Mouse (Mus musculus): ENCODE data around the gene Gna14. TPM values are rescaled to one million over a fixed set of nuclear protein-coding genes. Genes with fewer than 3 reads are reported as not detected.

The Gna14 gene
- polyA plus RNA-seq, 1 experiment from 2014 or later: 0.66 TPM

- Histone ChIP-seq H3K27me3 (ENCODE audit: control insufficient read depth, insufficient read depth, low read length) (peaks cover 9% of the 10 kb centered on the region), H3K9ac (replicated peaks; ENCODE audit: low read depth, low read length) (no peak overlapping the region), H3K4me2 (ENCODE audit: low read depth, low read length) (no peak overlapping the region), H3K27ac (ENCODE audit: low read depth, low read length) (no peak overlapping the region), H3K9me3 (ENCODE audit: control insufficient read depth, low read length) (peaks cover 3% of the 10 kb centered on the region; the same call in 1 of the 2 replicates), H3K36me3 (ENCODE audit: control insufficient read depth, insufficient read depth, low read length) (no peaks in the 10 kb centered on the region), H3K4me1 (ENCODE audit: control insufficient read depth, insufficient read depth, low read length) (peaks cover 8% of the 10 kb centered on the region; the same call in 1 of the 2 replicates), H3K4me3 (ENCODE audit: low read depth, low read length) (no peak overlapping the region)
- 69% methylated on average over 8 of the region's 8 CpGs for WGBS
- no peak for ATAC-seq (ENCODE audit: low read depth)
These were observed 4.2 kb upstream of the Gna14 start for GRCm38 (mm10) chr19:16431368-16431767.

- no peak overlapping the region for H3K9ac ChIP-seq (replicated peaks; ENCODE audit: low read depth, low read length)
- no peak overlapping the region for H3K4me3 ChIP-seq (ENCODE audit: low read depth, low read length)
- no peaks in the 10 kb centered on the region for H3K36me3 ChIP-seq (ENCODE audit: control insufficient read depth, insufficient read depth, low read length)
- ATAC-seq (ENCODE audit: low read depth): no peak
- no peaks in the 10 kb centered on the region for H3K9me3 ChIP-seq (ENCODE audit: control insufficient read depth, low read length)
- H3K4me1 ChIP-seq (ENCODE audit: control insufficient read depth, insufficient read depth, low read length): peaks cover 12% of the 10 kb centered on the region; the same call in 1 of the 2 replicates
- WGBS: 31% methylated on average over 9 of the region's 9 CpGs
- H3K27ac ChIP-seq (ENCODE audit: low read depth, low read length): no peak overlapping the region
- H3K4me2 ChIP-seq (ENCODE audit: low read depth, low read length): peak overlapping the region; percentile 64; the same call in 1 of the 2 replicates
- peaks cover 23% of the 10 kb centered on the region for H3K27me3 ChIP-seq (ENCODE audit: control insufficient read depth, insufficient read depth, low read length)
These were observed 683 bp upstream of the Gna14 start for GRCm38 (mm10) chr19:16434879-16435278.

GRCm38 (mm10) chr19:16436335-16437169 is 990 bp downstream of the Gna14 start:
- Histone ChIP-seq H3K27me3 (ENCODE audit: control insufficient read depth, insufficient read depth, low read length) (peaks cover 23% of the 10 kb centered on the region), H3K9me3 (ENCODE audit: control insufficient read depth, low read length) (no peaks in the 10 kb centered on the region), H3K4me2 (ENCODE audit: low read depth, low read length) (peak overlapping the region; percentile 64), H3K36me3 (ENCODE audit: control insufficient read depth, insufficient read depth, low read length) (no peaks in the 10 kb centered on the region), H3K9ac (replicated peaks; ENCODE audit: low read depth, low read length) (0 out of 2 replicates have a peak overlapping the region, but pooled peaks have one; percentile 8), H3K27ac (ENCODE audit: low read depth, low read length) (no peak overlapping the region), H3K4me1 (ENCODE audit: control insufficient read depth, insufficient read depth, low read length) (peaks cover 12% of the 10 kb centered on the region; the same call in 1 of the 2 replicates), H3K4me3 (ENCODE audit: low read depth, low read length) (peak overlapping the region; percentile 32)
- WGBS: 2% methylated on average over 61 of the region's 61 CpGs
- ATAC-seq (ENCODE audit: low read depth): peak; percentile 39

GRCm38 (mm10) chr19:16437170-16437483 is 1.6 kb downstream of the Gna14 start:
- ATAC-seq (ENCODE audit: low read depth): no peak
- Histone ChIP-seq H3K4me2 (ENCODE audit: low read depth, low read length) (no peak overlapping the region; the same call in 1 of the 2 replicates), H3K4me3 (ENCODE audit: low read depth, low read length) (no peak overlapping the region), H3K9ac (replicated peaks; ENCODE audit: low read depth, low read length) (0 out of 2 replicates have a peak overlapping the region, but pooled peaks have one; percentile 8), H3K9me3 (ENCODE audit: control insufficient read depth, low read length) (no peaks in the 10 kb centered on the region), H3K4me1 (ENCODE audit: control insufficient read depth, insufficient read depth, low read length) (peaks cover 12% of the 10 kb centered on the region; the same call in 1 of the 2 replicates), H3K36me3 (ENCODE audit: control insufficient read depth, insufficient read depth, low read length) (no peaks in the 10 kb centered on the region), H3K27me3 (ENCODE audit: control insufficient read depth, insufficient read depth, low read length) (peaks cover 23% of the 10 kb centered on the region), H3K27ac (ENCODE audit: low read depth, low read length) (no peak overlapping the region)
- 25% methylated on average over 4 of the region's 4 CpGs for WGBS

- Histone ChIP-seq H3K27ac (ENCODE audit: low read depth, low read length) (no peak overlapping the region), H3K4me3 (ENCODE audit: low read depth, low read length) (no peak overlapping the region), H3K36me3 (ENCODE audit: control insufficient read depth, insufficient read depth, low read length) (no peaks in the 10 kb centered on the region), H3K9ac (replicated peaks; ENCODE audit: low read depth, low read length) (no peak overlapping the region), H3K27me3 (ENCODE audit: control insufficient read depth, insufficient read depth, low read length) (peaks cover 23% of the 10 kb centered on the region), H3K4me1 (ENCODE audit: control insufficient read depth, insufficient read depth, low read length) (peaks cover 12% of the 10 kb centered on the region; the same call in 1 of the 2 replicates), H3K4me2 (ENCODE audit: low read depth, low read length) (no peak overlapping the region), H3K9me3 (ENCODE audit: control insufficient read depth, low read length) (no peaks in the 10 kb centered on the region)
- 60% methylated on average over 5 of the region's 5 CpGs for WGBS
- ATAC-seq (ENCODE audit: low read depth): no peak
These were observed 2.3 kb downstream of the Gna14 start for GRCm38 (mm10) chr19:16437906-16438305.

- WGBS: 54% methylated on average over 4 of the region's 4 CpGs
- peaks cover 12% of the 10 kb centered on the region; the same call in 1 of the 2 replicates for H3K4me1 ChIP-seq (ENCODE audit: control insufficient read depth, insufficient read depth, low read length)
- H3K4me3 ChIP-seq (ENCODE audit: low read depth, low read length): no peak overlapping the region
- H3K27me3 ChIP-seq (ENCODE audit: control insufficient read depth, insufficient read depth, low read length): peaks cover 23% of the 10 kb centered on the region
- H3K4me2 ChIP-seq (ENCODE audit: low read depth, low read length): no peak overlapping the region
- no peak for ATAC-seq (ENCODE audit: low read depth)
- no peak overlapping the region for H3K27ac ChIP-seq (ENCODE audit: low read depth, low read length)
- H3K36me3 ChIP-seq (ENCODE audit: control insufficient read depth, insufficient read depth, low read length): no peaks in the 10 kb centered on the region
- no peaks in the 10 kb centered on the region for H3K9me3 ChIP-seq (ENCODE audit: control insufficient read depth, low read length)
- H3K9ac ChIP-seq (replicated peaks; ENCODE audit: low read depth, low read length): no peak overlapping the region
These were observed 3.7 kb downstream of the Gna14 start for GRCm38 (mm10) chr19:16439278-16439677.

GRCm38 (mm10) chr19:16439834-16440233 is 4.3 kb downstream of the Gna14 start:
- no peak for ATAC-seq (ENCODE audit: low read depth)
- Histone ChIP-seq H3K27me3 (ENCODE audit: control insufficient read depth, insufficient read depth, low read length) (peaks cover 23% of the 10 kb centered on the region), H3K4me2 (ENCODE audit: low read depth, low read length) (no peak overlapping the region), H3K27ac (ENCODE audit: low read depth, low read length) (no peak overlapping the region), H3K4me1 (ENCODE audit: control insufficient read depth, insufficient read depth, low read length) (peaks cover 12% of the 10 kb centered on the region; the same call in 1 of the 2 replicates), H3K9me3 (ENCODE audit: control insufficient read depth, low read length) (no peaks in the 10 kb centered on the region), H3K36me3 (ENCODE audit: control insufficient read depth, insufficient read depth, low read length) (no peaks in the 10 kb centered on the region), H3K9ac (replicated peaks; ENCODE audit: low read depth, low read length) (no peak overlapping the region), H3K4me3 (ENCODE audit: low read depth, low read length) (no peak overlapping the region)
- 31% methylated on average over 13 of the region's 13 CpGs for WGBS

GRCm38 (mm10) chr19:16441329-16441728 is 5.8 kb downstream of the Gna14 start:
- Histone ChIP-seq H3K9me3 (ENCODE audit: control insufficient read depth, low read length) (no peaks in the 10 kb centered on the region), H3K4me1 (ENCODE audit: control insufficient read depth, insufficient read depth, low read length) (0 out of 2 replicates have a peak, but pooled peaks cover 4% of the 10 kb centered on the region), H3K4me2 (ENCODE audit: low read depth, low read length) (no peak overlapping the region), H3K27ac (ENCODE audit: low read depth, low read length) (no peak overlapping the region), H3K4me3 (ENCODE audit: low read depth, low read length) (no peak overlapping the region), H3K27me3 (ENCODE audit: control insufficient read depth, insufficient read depth, low read length) (peaks cover 14% of the 10 kb centered on the region), H3K9ac (replicated peaks; ENCODE audit: low read depth, low read length) (no peak overlapping the region), H3K36me3 (ENCODE audit: control insufficient read depth, insufficient read depth, low read length) (no peaks in the 10 kb centered on the region)
- no peak for ATAC-seq (ENCODE audit: low read depth)
- 81% methylated on average over 6 of the region's 6 CpGs for WGBS

GRCm38 (mm10) chr19:16443335-16443734 is 7.8 kb downstream of the Gna14 start:
- H3K9ac ChIP-seq (replicated peaks; ENCODE audit: low read depth, low read length): no peak overlapping the region
- 94% methylated on average over 5 of the region's 5 CpGs for WGBS
- H3K27ac ChIP-seq (ENCODE audit: low read depth, low read length): no peak overlapping the region
- H3K27me3 ChIP-seq (ENCODE audit: control insufficient read depth, insufficient read depth, low read length): peaks cover 3% of the 10 kb centered on the region; the same call in 1 of the 2 replicates
- H3K4me3 ChIP-seq (ENCODE audit: low read depth, low read length): no peak overlapping the region
- no peak overlapping the region for H3K4me2 ChIP-seq (ENCODE audit: low read depth, low read length)
- no peaks in the 10 kb centered on the region for H3K4me1 ChIP-seq (ENCODE audit: control insufficient read depth, insufficient read depth, low read length)
- H3K36me3 ChIP-seq (ENCODE audit: control insufficient read depth, insufficient read depth, low read length): no peaks in the 10 kb centered on the region
- no peaks in the 10 kb centered on the region for H3K9me3 ChIP-seq (ENCODE audit: control insufficient read depth, low read length)
- ATAC-seq (ENCODE audit: low read depth): no peak

All from neural tube, embryonic 14.5 days (tissue).